Mouse (Mus musculus): ENCODE data around the gene Cacna1a.

- TF ChIP-seq CTCF (IDR thresholded peaks at IDR 0.05; ENCODE audit: borderline replicate concordance, control insufficient read depth, extremely low read depth, insufficient read depth, low read length, poor library complexity): no peak
- no peak for TF ChIP-seq POLR2A (IDR thresholded peaks at IDR 0.05; ENCODE audit: control insufficient read depth, extremely low read depth, insufficient read depth, low read length, poor library complexity)
Measured at GRCm38 (mm10) chr8:84485366-84485765, 97.1 kb downstream of the Cacna1a start.
